Mouse (Mus musculus) kidney, adult 2 months (tissue): ENCODE measurements around the gene Nptn.

ENCODE experiments used
- CTCF ChIP-seq: fragments of 200-500 bp; conservative IDR thresholded peaks from 2 replicates; pipeline ENCODE4 v1.5.1; 2011; ENCODE audit warnings: low read depth, mild to moderate bottlenecking, control low read depth, low read length, moderate library complexity, mixed read lengths; ENCODE audit not compliant: insufficient read depth, insufficient read length
- POLR2A ChIP-seq: fragments of 200-500 bp; IDR thresholded peaks from one replicate; pipeline ENCODE4 v1.6.1; 2011; ENCODE audit warnings: low read depth, low read length, control low read depth

GRCm38 (mm10) chr9:58706024-58706423 lies 124.0 kb downstream of the Nptn start:
- TF ChIP-seq CTCF (no peak), POLR2A (no peak)
